Mouse (Mus musculus) liver, embryonic 13.5 days (tissue): ENCODE measurements around the gene 4632433K11Rik. TPM values are rescaled to one million over a fixed set of nuclear protein-coding genes. Genes with fewer than 3 reads are reported as not detected.
"Not testable (repeated sequence)": the region's sequence is repeated elsewhere in the genome, so short reads cannot be mapped to it uniquely, and the experiment has no call there.

Source experiments
- ATAC-seq: fragments of 200-750 bp; cut with Nextera tagmentation; 2 replicates; pipeline ENCODE4 v1.8.0; 2017; ENCODE audit warnings: low read depth, mild to moderate bottlenecking, moderate number of reproducible peaks, moderate library complexity
- DNase-seq: peaks from one replicate; pipeline ENCODE4 v3.0.0; 2022
- H3K27ac ChIP-seq: fragments of 300-500 bp; sonication (generic); 2 replicates; pipeline ENCODE4 v1.5.1; 2015; ENCODE audit warnings: moderate library complexity, mild to moderate bottlenecking, inconsistent platforms
- H3K27me3 ChIP-seq: fragments of 300-500 bp; sonication (generic); 2 replicates; pipeline ENCODE4 v1.6.1; 2015; ENCODE audit warnings: mild to moderate bottlenecking, inconsistent platforms
- H3K36me3 ChIP-seq: fragments of 300-500 bp; sonication (generic); 2 replicates; pipeline ENCODE4 v1.6.1; 2015; ENCODE audit warnings: mild to moderate bottlenecking, inconsistent platforms
- H3K4me1 ChIP-seq: fragments of 300-500 bp; sonication (generic); replicated peaks from 2 replicates; pipeline ENCODE4 v1.6.1; 2015; ENCODE audit warnings: inconsistent platforms
- H3K4me2 ChIP-seq: fragments of 300-500 bp; sonication (generic); 2 replicates; pipeline ENCODE4 v1.6.1; 2015; ENCODE audit warnings: inconsistent platforms, mild to moderate bottlenecking, moderate library complexity
- H3K4me3 ChIP-seq: fragments of 300-500 bp; sonication (generic); replicated peaks from 2 replicates; pipeline ENCODE4 v1.5.1; 2015; ENCODE audit warnings: mild to moderate bottlenecking, inconsistent platforms
- H3K9ac ChIP-seq: fragments of 300-500 bp; sonication (generic); 2 replicates; pipeline ENCODE4 v1.6.1; 2015; ENCODE audit warnings: mild to moderate bottlenecking, inconsistent platforms
- H3K9me3 ChIP-seq: fragments of 300-500 bp; sonication (generic); replicated peaks from 2 replicates; pipeline ENCODE4 v1.6.1; 2016; ENCODE audit warnings: inconsistent platforms
- WGBS: fragments of 180-500 bp; shearing (Covaris S2); methylation state at CpG from one replicate; pipeline ENCODE4 v1.1.7; 2015; ENCODE audit not compliant: insufficient replicate concordance; 5-methylcytosine and 5-hydroxymethylcytosine counted together
- polyA plus RNA-seq: library from polyadenylated mRNA; unstranded; fragments of >200 nt; fragmentation: Nextera tagmentation; extraction: Ambion mirVana; gene quantifications from 2 replicates; pipeline ENCODE4 v1.2.1, GENCODE M21; 2015

Gene 4632433K11Rik
- polyA plus RNA-seq = 0.09 TPM in 1 of 2 replicates, not detected in the other

DNA sequence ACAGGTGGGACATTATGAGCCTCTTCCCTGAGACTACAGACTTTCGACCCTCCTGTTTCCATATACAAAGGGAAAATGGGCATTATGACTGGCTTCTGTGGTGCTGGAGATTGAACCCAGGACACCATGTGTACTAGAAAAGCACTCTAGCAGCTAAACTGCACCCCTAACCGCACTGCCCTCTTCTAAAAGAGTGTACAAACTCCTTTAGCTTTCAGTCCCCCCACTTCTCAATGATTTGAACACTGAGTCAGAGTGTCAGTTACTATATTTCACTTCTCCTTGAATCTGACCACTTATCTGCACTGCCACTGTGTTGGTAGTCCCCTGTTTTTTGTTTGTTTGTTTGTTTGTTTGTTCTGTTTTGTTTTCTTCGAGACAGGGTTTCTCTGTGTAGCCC is at the start of gene 4632433K11Rik:
4632433K11Rik (plus strand) TSS at position 301 of the 400 bp plus-strand sequence.
- Histone ChIP-seq H3K4me1 (peaks cover 16% of the 10 kb centered on the region), H3K9me3 (peaks cover 31% of the 10 kb centered on the region), H3K27me3 (no peaks in the 10 kb centered on the region), H3K36me3 (peaks cover 66% of the 10 kb centered on the region), H3K4me3 (no peak within 1 kb of the TSS), H3K27ac (no peak within 1 kb of the TSS), H3K9ac (no peak within 1 kb of the TSS), H3K4me2 (no peak within 1 kb of the TSS)
- DNase-seq (no peak), ATAC-seq (no peak)
- 69% methylated on average over 3 of the region's 3 CpGs for WGBS

DNA sequence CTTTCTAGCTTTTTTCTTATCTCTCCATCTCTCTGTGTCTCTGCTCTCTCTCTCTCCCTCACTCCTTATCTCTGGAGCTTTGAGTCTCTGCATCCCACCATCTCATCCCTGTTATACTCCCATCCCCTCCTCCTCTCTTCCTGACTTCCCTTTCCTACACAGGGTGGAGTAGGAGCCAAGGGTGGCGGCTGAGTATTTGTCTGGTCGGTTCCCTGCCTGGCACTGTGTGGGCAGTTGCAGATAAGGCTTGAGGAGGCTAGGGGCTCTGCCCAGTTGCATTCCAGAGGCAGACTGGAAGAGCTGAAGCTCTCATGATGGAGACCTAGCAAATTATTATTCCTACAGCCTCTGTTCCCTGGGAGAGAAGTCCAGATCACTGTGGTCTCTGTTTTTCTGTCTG is 45.7 kb upstream of the 4632433K11Rik start:
- Histone ChIP-seq H3K36me3 (peaks cover 6% of the 10 kb centered on the region), H3K4me1 (no peaks in the 10 kb centered on the region), H3K9me3 (no peaks in the 10 kb centered on the region), H3K4me3 (no peak overlapping the region), H3K27ac (no peak overlapping the region), H3K4me2 (no peak overlapping the region), H3K27me3 (peaks cover 12% of the 10 kb centered on the region), H3K9ac (no peak overlapping the region)
- ATAC-seq (no peak), DNase-seq (no peak)
- 26% methylated on average over 2 of the region's 2 CpGs for WGBS

DNA sequence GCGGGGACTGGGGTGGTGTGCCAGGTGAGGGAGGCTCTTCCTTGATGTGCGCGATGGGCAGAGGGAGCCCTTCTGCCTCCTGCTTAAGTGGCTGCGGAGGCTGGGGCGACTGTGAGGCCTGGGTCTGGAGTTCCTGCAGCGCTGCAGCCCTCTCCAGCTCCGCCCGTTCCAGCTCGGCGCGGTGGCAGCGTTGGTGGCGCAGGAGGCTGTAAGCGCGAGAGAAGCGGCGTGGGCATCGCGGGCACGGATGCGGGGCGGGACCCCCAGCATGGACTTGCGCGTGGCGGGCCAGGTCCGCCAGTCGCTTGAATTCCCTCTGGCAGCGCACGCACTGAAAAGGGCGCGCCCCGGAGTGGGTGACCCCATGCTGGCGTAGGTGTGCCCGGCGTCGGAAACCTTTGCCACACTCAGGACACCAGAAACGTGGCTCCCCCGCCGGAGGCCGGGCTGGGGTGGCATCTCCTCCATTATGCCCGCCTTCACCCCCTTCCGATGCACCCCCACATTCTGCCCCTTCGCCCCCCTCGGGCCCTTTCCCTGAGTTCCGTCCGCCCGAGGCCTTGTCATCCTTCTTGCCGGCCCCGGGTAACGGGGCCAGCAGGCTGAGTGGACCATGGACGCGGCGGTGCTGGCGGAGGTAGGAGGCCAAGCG is 40.4 kb upstream of the 4632433K11Rik start:
- 32% methylated on average over 54 of the region's 55 CpGs for WGBS
- no peak for DNase-seq

DNA sequence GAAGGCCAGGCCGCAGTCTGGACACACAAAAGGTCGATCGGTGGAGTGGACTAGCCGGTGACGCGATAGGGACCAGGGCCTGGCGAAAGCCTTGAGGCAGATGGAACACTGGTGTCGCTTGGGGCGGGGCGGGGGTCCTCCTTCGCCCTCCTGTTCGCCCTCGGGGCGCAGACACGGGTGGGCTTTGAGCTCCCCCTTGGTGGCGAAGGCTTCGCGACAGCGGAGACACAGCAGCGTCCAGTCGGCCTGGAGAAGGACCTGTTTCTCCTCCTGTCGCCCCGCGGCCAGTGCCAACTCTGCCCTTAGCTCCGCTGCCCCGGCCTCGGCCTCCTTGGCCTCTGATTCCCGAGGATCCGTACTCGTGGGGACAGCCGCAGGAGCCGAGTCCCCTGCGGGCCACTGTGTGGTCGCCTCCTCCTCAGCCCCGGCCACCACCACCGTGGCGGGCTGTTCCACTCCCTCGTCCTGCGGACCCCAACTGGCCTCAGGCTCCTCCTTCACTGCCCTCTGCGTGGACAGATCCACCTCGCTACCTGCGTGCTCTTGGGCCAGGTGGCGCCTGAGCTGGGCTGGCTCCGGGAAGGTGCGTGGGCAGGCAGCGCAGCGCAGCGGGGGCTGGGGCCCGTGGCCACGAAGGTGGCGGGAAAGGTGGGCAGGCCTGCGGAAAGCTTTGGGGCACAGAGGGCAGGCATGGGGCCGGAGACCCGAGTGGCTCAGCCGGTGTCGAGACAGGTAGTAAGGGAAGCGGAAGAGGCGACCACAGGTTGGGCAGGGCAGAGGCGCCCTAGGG is 39.7 kb upstream of the 4632433K11Rik start:
- H3K4me2 ChIP-seq = 0 out of 2 replicates have a peak overlapping the region, but pooled peaks have one; percentile 60
- ATAC-seq (no peak), DNase-seq (no peak)
- 39% methylated on average over 59 of the region's 59 CpGs for WGBS
- H3K9me3 ChIP-seq = no peaks in the 10 kb centered on the region
- no peak overlapping the region for H3K4me3 ChIP-seq
- H3K4me1 ChIP-seq = peaks cover 7% of the 10 kb centered on the region; the same call in 1 of the 2 replicates
- peaks cover 11% of the 10 kb centered on the region for H3K36me3 ChIP-seq
- H3K9ac ChIP-seq = no peak overlapping the region
- H3K27me3 ChIP-seq = peaks cover 49% of the 10 kb centered on the region
- H3K27ac ChIP-seq = no peak overlapping the region

More for the DNA sequence above, 40.4 kb upstream of the 4632433K11Rik start:
- Histone ChIP-seq H3K4me3 (no peak overlapping the region), H3K4me2 (no peak overlapping the region), H3K9ac (no peak overlapping the region), H3K36me3 (peaks cover 11% of the 10 kb centered on the region), H3K9me3 (no peaks in the 10 kb centered on the region), H3K4me1 (peaks cover 7% of the 10 kb centered on the region; the same call in 1 of the 2 replicates), H3K27me3 (peaks cover 49% of the 10 kb centered on the region), H3K27ac (no peak overlapping the region)
- ATAC-seq = no peak

DNA sequence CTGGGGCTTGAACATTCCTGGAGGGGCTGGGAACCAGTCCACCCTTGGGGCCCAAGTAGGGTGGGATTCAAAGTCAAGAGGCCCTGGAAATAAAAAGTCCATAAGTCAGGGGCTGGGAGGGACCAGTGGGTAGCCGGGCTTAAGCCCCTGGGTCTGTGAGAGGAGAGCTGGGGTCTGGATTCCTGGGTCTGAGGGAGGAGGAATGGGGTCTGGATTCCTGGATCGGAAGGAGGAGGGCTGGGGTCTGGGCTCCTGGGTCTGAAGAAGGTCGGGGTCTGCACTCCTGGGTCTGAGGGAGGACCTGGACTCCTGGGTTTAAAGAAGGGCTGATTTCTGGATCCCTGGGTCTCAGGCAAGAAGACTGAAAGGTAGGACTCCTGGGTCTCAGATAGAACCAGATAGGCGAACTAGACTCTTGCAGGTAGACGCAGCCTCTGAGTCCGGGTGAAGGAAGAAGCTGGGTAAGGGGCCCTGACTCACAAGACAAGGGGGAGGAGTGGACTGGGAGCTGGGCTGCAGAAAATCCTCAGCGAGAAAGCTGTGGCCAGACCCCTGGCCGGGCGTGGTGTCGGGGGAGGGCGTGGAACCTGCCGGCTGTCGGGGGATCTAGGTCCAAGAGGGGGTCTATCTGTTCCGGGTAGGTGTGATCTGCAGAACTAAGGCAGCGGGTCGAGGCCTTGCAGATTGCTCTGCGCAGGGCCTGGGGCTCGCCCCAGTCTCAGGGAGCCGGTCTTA is 38.5 kb upstream of the 4632433K11Rik start:
- WGBS = 4% methylated on average over 19 of the region's 19 CpGs
- Histone ChIP-seq H3K36me3 (peaks cover 11% of the 10 kb centered on the region), H3K27ac (no peak overlapping the region), H3K9me3 (no peaks in the 10 kb centered on the region), H3K9ac (peak overlapping the region; percentile 65), H3K4me1 (peaks cover 7% of the 10 kb centered on the region; the same call in 1 of the 2 replicates), H3K27me3 (peaks cover 49% of the 10 kb centered on the region), H3K4me3 (peak overlapping the region; percentile 57), H3K4me2 (peak overlapping the region; percentile 60)
- DNase-seq (no peak), ATAC-seq (no peak; the same call in 1 of the 2 replicates)

DNA sequence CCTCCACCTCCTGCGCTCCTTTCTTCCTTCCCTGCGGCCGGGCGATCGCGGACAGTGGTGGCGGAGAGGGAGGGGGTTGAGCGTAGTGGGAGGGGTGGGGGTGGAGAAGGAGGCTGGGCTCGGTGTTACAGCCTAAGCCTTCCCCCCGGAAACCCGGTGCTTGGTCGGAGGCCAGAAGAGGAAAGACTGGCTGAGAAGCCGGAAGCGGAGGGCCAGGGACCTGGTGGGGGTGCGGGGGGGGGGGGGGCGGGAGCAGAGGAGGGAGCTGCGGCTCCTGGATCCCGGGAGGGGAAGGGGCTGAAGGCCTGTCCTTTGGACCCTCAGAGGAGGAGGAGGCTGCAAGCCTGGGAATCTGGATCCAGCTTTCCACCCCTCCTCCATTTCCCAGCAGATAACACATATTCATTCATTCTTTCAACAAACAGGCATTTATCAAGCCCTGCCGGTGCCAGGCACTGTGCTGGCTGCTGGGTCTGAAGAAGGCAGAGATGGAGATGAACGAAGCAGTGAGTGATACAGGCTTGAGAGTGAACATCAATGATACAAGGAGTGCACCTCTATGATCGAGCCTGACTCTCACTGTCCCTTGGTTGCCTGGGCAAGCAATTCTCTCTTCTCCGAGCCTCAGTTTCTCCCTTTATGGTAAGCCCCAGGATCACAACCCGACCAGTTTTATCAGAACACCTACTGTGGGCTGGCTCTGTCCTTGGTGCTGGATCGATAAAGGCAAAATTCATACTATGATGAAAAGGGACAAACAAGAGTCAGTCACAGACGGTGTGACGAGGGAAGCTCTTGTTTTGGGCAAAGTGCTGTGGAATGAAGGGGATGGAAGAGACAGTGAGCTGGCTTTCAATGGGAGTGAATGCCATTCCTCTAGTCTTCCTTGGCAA is 37.7 kb upstream of the 4632433K11Rik start, which contains the start of gene Zfp579:
Zfp579 (minus strand) TSS at position 156 of the 893 bp plus-strand sequence.
- H3K27me3 ChIP-seq = peaks cover 49% of the 10 kb centered on the region

DNA sequence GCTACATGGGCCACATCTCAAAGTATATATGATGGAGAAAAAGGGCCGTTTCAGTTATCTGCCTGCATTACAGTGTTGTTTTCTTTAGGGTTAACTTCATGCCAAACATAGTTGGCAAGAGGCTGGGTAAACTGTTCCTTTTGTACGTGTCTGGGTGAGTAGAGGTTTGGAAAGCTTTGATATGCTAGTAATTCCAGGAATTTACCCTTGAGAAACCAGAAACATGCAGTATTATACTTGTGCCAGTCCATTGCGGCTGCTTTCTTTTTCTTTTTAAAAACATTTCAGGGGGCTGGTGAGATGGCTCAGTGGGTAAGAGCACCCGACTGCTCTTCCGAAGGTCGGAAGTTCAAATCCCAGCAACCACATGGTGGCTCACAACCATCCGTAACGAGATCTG is 37.0 kb upstream of the 4632433K11Rik start:
- Histone ChIP-seq H3K27me3 (peaks cover 49% of the 10 kb centered on the region), H3K4me3 (no peak overlapping the region)
- 59% methylated on average over 8 of the region's 8 CpGs for WGBS

More for the DNA sequence above, 37.7 kb upstream of the 4632433K11Rik start, which contains the start of gene Zfp579:
- Histone ChIP-seq H3K4me3 (peak within 1 kb of the TSS; percentile 57), H3K9me3 (no peaks in the 10 kb centered on the region), H3K36me3 (peaks cover 11% of the 10 kb centered on the region), H3K4me2 (peak within 1 kb of the TSS; percentile 60), H3K4me1 (peaks cover 7% of the 10 kb centered on the region; the same call in 1 of the 2 replicates), H3K9ac (peak within 1 kb of the TSS; percentile 65), H3K27ac (0 out of 2 replicates have a peak within 1 kb of the TSS, but pooled peaks have one; percentile 13)
- no peak for DNase-seq
- peak; percentile 69 for ATAC-seq
- 9% methylated on average over 14 of the region's 26 CpGs for WGBS

DNA sequence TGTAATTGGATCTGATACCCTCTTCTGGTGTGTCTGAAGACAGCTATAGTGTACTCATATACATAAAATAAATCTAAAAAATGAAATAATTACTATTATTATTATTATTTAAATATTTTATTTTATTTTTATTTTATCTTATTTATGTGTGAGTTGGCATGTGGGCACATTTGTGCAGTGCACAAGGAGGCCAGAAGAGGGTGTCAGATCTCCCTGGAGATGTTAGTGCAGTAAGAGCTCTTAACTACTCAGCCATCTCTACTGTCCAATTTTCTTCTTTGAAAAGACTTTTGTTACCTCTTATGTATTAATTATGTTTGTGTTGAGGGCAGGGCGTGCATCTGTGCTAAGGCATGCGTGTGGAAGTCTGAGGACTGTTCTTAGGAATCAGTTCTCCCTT is 34.0 kb upstream of the 4632433K11Rik start:
- Histone ChIP-seq H3K9me3 (peaks cover 4% of the 10 kb centered on the region; the same call in 1 of the 2 replicates), H3K4me1 (peaks cover 7% of the 10 kb centered on the region; the same call in 1 of the 2 replicates), H3K27me3 (peaks cover 21% of the 10 kb centered on the region), H3K9ac (no peak overlapping the region), H3K27ac (no peak overlapping the region), H3K4me3 (no peak overlapping the region), H3K36me3 (no peaks in the 10 kb centered on the region), H3K4me2 (no peak overlapping the region)
- no peak for ATAC-seq
- DNase-seq = no peak
- 48% methylated on average over 2 of the region's 2 CpGs for WGBS

More for the DNA sequence above, 37.0 kb upstream of the 4632433K11Rik start:
- H3K9ac ChIP-seq = no peak overlapping the region
- H3K36me3 ChIP-seq = peaks cover 11% of the 10 kb centered on the region
- H3K9me3 ChIP-seq = no peaks in the 10 kb centered on the region
- no peak overlapping the region for H3K27ac ChIP-seq
- DNase-seq (no peak), ATAC-seq (no peak)
- peaks cover 7% of the 10 kb centered on the region; the same call in 1 of the 2 replicates for H3K4me1 ChIP-seq
- H3K4me2 ChIP-seq = peak overlapping the region; percentile 60

DNA sequence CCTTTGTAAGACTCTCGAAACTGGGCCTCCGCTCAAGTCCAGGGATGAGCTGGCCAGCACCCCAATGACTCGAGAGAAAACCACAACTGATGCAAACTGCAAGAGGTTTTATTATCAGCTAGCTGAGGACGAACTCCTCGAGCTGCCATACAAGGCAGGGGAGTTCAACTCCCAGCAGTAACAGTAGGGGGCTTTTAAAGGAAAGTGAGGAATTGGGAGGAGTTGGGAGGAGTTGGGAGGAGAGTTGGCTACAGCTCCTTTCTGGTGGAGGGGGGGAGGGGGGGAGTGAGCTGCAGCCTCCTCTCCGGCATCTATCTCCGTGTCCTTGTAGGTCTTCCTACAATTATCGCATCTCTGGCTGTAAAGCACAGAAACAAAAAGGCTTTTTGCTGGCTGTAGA is 31.0 kb upstream of the 4632433K11Rik start:
- peaks cover 16% of the 10 kb centered on the region for H3K36me3 ChIP-seq
- DNase-seq, H3K9me3 ChIP-seq, ATAC-seq, H3K4me2 ChIP-seq, H3K27ac ChIP-seq, H3K4me1 ChIP-seq, H3K9ac ChIP-seq, H3K4me3 ChIP-seq, H3K27me3 ChIP-seq: not testable (repeated sequence)
- WGBS = 65% methylated on average over 8 of the region's 8 CpGs

DNA sequence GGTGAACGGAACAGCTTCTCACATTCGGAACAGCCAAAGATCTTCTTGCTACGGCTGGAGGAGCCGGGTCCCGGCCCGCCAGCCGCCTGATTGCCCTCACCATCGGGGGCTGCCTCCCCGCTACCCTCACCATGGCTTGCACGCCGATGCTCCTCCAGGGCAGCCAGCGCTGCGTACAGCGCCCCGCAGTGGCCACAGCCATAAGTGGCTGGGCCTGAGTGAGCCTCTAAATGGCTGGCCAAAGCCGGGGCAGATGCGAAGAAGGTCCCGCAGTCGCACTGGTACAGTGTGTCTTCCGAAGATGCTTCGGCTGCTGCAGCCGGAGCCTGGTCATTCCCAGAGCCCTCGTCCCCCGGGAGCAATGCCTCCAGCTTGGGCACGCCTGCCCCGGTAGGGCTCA is 25.7 kb upstream of the 4632433K11Rik start:
- no peaks in the 10 kb centered on the region for H3K9me3 ChIP-seq
- WGBS = 90% methylated on average over 26 of the region's 26 CpGs
- H3K27me3 ChIP-seq = no peaks in the 10 kb centered on the region
- H3K4me3 ChIP-seq = no peak overlapping the region
- no peak overlapping the region for H3K27ac ChIP-seq
- H3K4me1 ChIP-seq = peaks cover 8% of the 10 kb centered on the region
- H3K36me3 ChIP-seq = peaks cover 68% of the 10 kb centered on the region
- H3K4me2 ChIP-seq = no peak overlapping the region
- H3K9ac ChIP-seq = no peak overlapping the region
- DNase-seq (no peak), ATAC-seq (no peak)
